Comparison of ENCODE assay signal across 20 mouse cellular contexts in genomic region chr17:27464327-27464962, GRCm38 (mm10). TPM values are rescaled to one million over a fixed set of nuclear protein-coding genes. Genes with fewer than 3 reads are reported as not detected.
DNase-seq lines count a peak whose midpoint lies in the region; ATAC-seq and TF ChIP-seq lines count a peak whose summit lies in the region.
"Had no signal": no experiment of that assay in that cellular context is flagged by ENCODE, and none has a peak within 500 bp of the region (broad histone marks: within the 10 kb centered on the region; RNA-seq: fewer than 3 reads in every experiment).

No protein-coding gene starts in this region.

- H3K4me3 ChIP-seq in hindbrain, embryonic 16.5 days (ENCODE audit: low read length): no peak overlapping the region
- no peak overlapping the region for H3K4me3 ChIP-seq in kidney, postnatal 0 days (replicated peaks; ENCODE audit: low read depth, low read length)
- H3K4me3 ChIP-seq in neural tube, embryonic 13.5 days: no peak overlapping the region
- no peak overlapping the region for H3K4me3 ChIP-seq in thymus, adult 2 months (ENCODE audit: control insufficient read depth, insufficient read depth, low read length)
- H3K4me3 ChIP-seq: embryonic facial prominence, embryonic 12.5 days; limb, embryonic 13.5 days; liver, embryonic 15.5 days; megakaryocyte, embryonic 14.5 days had no signal

- no peaks in the 10 kb centered on the region for H3K9me3 ChIP-seq in hindbrain, embryonic 16.5 days (ENCODE audit: control insufficient read depth, low read length)
- no peaks in the 10 kb centered on the region for H3K9me3 ChIP-seq in kidney, postnatal 0 days (replicated peaks; ENCODE audit: low read length)
- no peaks in the 10 kb centered on the region for H3K9me3 ChIP-seq in neural tube, embryonic 13.5 days
- H3K9me3 ChIP-seq: embryonic facial prominence, embryonic 12.5 days; limb, embryonic 13.5 days; liver, embryonic 15.5 days; megakaryocyte, embryonic 14.5 days had no signal

- no peaks in the 10 kb centered on the region for H3K36me3 ChIP-seq in hindbrain, embryonic 16.5 days (ENCODE audit: control insufficient read depth, insufficient read depth, low read length)
- no peaks in the 10 kb centered on the region for H3K36me3 ChIP-seq in kidney, postnatal 0 days (ENCODE audit: insufficient read depth, low read length)
- H3K36me3 ChIP-seq in neural tube, embryonic 13.5 days: no peaks in the 10 kb centered on the region
- H3K36me3 ChIP-seq in thymus, adult 2 months (ENCODE audit: control insufficient read depth, insufficient read depth, low read length): no peaks in the 10 kb centered on the region
- H3K36me3 ChIP-seq: embryonic facial prominence, embryonic 12.5 days; limb, embryonic 13.5 days; liver, embryonic 15.5 days had no signal

- no peak overlapping the region; the same call in 1 of the 2 replicates for H3K9ac ChIP-seq in hindbrain, embryonic 16.5 days (ENCODE audit: low read depth, low read length)
- no peak overlapping the region for H3K9ac ChIP-seq in kidney, postnatal 0 days (ENCODE audit: low read depth, low read length)
- H3K9ac ChIP-seq in neural tube, embryonic 13.5 days: no peak overlapping the region
- H3K9ac ChIP-seq: embryonic facial prominence, embryonic 12.5 days; limb, embryonic 13.5 days; liver, embryonic 15.5 days had no signal

- no peaks in the 10 kb centered on the region for H3K27me3 ChIP-seq in hindbrain, embryonic 16.5 days (replicated peaks; ENCODE audit: control insufficient read depth, insufficient read depth, low read length)
- no peaks in the 10 kb centered on the region for H3K27me3 ChIP-seq in kidney, postnatal 0 days (ENCODE audit: insufficient read depth, low read length)
- H3K27me3 ChIP-seq in neural tube, embryonic 13.5 days: peaks cover 4% of the 10 kb centered on the region; the same call in 1 of the 2 replicates
- no peaks in the 10 kb centered on the region for H3K27me3 ChIP-seq in thymus, adult 2 months (ENCODE audit: control insufficient read depth, insufficient read depth, low read length)
- H3K27me3 ChIP-seq: embryonic facial prominence, embryonic 12.5 days had no signal

- no peak for TF ChIP-seq POLR2A in thymus, adult 2 months (IDR thresholded peaks at IDR 0.05; ENCODE audit: control insufficient read depth, extremely low read depth, insufficient read depth, low read length, poor library complexity)

- peak; percentile 53; the same call in 1 of the 2 replicates for ATAC-seq in hindbrain, embryonic 16.5 days
- 0 out of 2 replicates have a peak, but pooled peaks have one; percentile 36 for ATAC-seq in kidney, postnatal 0 days (replicated peaks; ENCODE audit: low FRiP score, low read depth)
- ATAC-seq in neural tube, embryonic 13.5 days (ENCODE audit: low read depth): peak; percentile 57; the same call in 1 of the 2 replicates
- ATAC-seq: lung, postnatal 0 days had no signal

- TF ChIP-seq CTCF in kidney, postnatal 0 days (IDR thresholded peaks at IDR 0.05; ENCODE audit: low read depth): no peak
- TF ChIP-seq CTCF in thymus, adult 2 months (IDR thresholded peaks at IDR 0.05; ENCODE audit: borderline replicate concordance, control insufficient read depth, extremely low read depth, insufficient read depth, low read length, poor library complexity): no peak

- peak; percentile 28 for DNase-seq in kidney, adult 11 months
- DNase-seq in kidney, postnatal 25 days: no peak
- no peak for DNase-seq in kidney, postnatal 0 days (ENCODE audit: low spot score)
- no peak for DNase-seq in thymus, adult 2 months
- no peak for DNase-seq in cerebellum, adult 18-20 months
- DNase-seq in layer of hippocampus, postnatal 14 days (ENCODE audit: low spot score in 2 of 2): no peak
- DNase-seq: cerebellum, postnatal 36 days; heart, adult 18-20 months; heart, postnatal 4 days; right cerebral cortex, postnatal 25 days; thymus, postnatal 36 days had no signal

- peaks cover 13% of the 10 kb centered on the region for H3K4me1 ChIP-seq in hindbrain, embryonic 16.5 days (ENCODE audit: control insufficient read depth, insufficient read depth, low read depth, low read length)
- no peaks in the 10 kb centered on the region for H3K4me1 ChIP-seq in kidney, postnatal 0 days (replicated peaks; ENCODE audit: insufficient read depth, low read length)
- H3K4me1 ChIP-seq in neural tube, embryonic 13.5 days (replicated peaks): peaks cover 29% of the 10 kb centered on the region
- H3K4me1 ChIP-seq in thymus, adult 2 months (replicated peaks; ENCODE audit: control insufficient read depth, insufficient read depth, low read length): no peaks in the 10 kb centered on the region
- H3K4me1 ChIP-seq: embryonic facial prominence, embryonic 12.5 days; limb, embryonic 13.5 days; liver, embryonic 15.5 days; megakaryocyte, embryonic 14.5 days had no signal

- H3K27ac ChIP-seq in hindbrain, embryonic 16.5 days (ENCODE audit: low read depth, low read length): peak overlapping the region; percentile 61; the same call in 1 of the 2 replicates
- no peak overlapping the region for H3K27ac ChIP-seq in kidney, postnatal 0 days
- peak overlapping the region; percentile 49 for H3K27ac ChIP-seq in neural tube, embryonic 13.5 days (replicated peaks)
- H3K27ac ChIP-seq in thymus, adult 2 months (ENCODE audit: control insufficient read depth, insufficient read depth, low read length): no peak overlapping the region
- H3K27ac ChIP-seq: embryonic facial prominence, embryonic 12.5 days; limb, embryonic 13.5 days; liver, embryonic 15.5 days had no signal

- H3K4me2 ChIP-seq in hindbrain, embryonic 16.5 days (ENCODE audit: low read length): no peak overlapping the region
- no peak overlapping the region for H3K4me2 ChIP-seq in kidney, postnatal 0 days (ENCODE audit: low read length)
- no peak overlapping the region for H3K4me2 ChIP-seq in neural tube, embryonic 13.5 days
- H3K4me2 ChIP-seq: embryonic facial prominence, embryonic 12.5 days; limb, embryonic 13.5 days; liver, embryonic 15.5 days had no signal

- 44% methylated on average over 8 of the region's 8 CpGs for WGBS in hindbrain, embryonic 16.5 days
- 41% methylated on average over 8 of the region's 8 CpGs for WGBS in kidney, postnatal 0 days
- WGBS in neural tube, embryonic 13.5 days: 43% methylated on average over 8 of the region's 8 CpGs
- 34% methylated on average over 8 of the region's 8 CpGs for WGBS in thymus, adult 2 months

RNA-seq across cellular contexts. Expression of gene Grm4, which starts 56.8 kb away (rescaled TPM):
- 9.3 and 10.0 TPM in 2 replicates for polyA plus RNA-seq in hindbrain, embryonic 16.5 days (2015; fragmentation: Nextera tagmentation; extraction: Ambion mirVana)
- polyA plus RNA-seq in kidney, postnatal 0 days (2015; fragmentation: Nextera tagmentation; extraction: Ambion mirVana): 1.1 and 1.3 TPM in 2 replicates
- polyA plus RNA-seq in neural tube, embryonic 13.5 days (2015; fragmentation: Nextera tagmentation; extraction: Ambion mirVana): 3.5 and 4.3 TPM in 2 replicates
- 1.5 and 1.9 TPM in 2 replicates for polyA plus RNA-seq in thymus, adult 2 months (2012; rRNA removed)
- 10 to 100 TPM; 10.7 to 19.3 TPM for total RNA-seq in layer of hippocampus, postnatal 14 days (2021)
- polyA plus RNA-seq: C2C12; heart, embryonic 14.5 days; lung, postnatal 0 days had no signal

Comparison
In these comparisons a context has a peak if more than half of its experiments do, and no peak if none do; other contexts are left out.
1. H3K27ac ChIP-seq: peak in hindbrain, embryonic 16.5 days (single experiment) and neural tube, embryonic 13.5 days (single experiment); none in kidney, postnatal 0 days (single experiment) and thymus, adult 2 months (single experiment).
2. Peak in every context shown above with its lines, with median percentiles within 50 percentile points of each other: ATAC-seq.